Mouse (Mus musculus): Measurements from ENCODE around the gene Myo18a. TPM values are rescaled to one million over a fixed set of nuclear protein-coding genes. Genes with fewer than 3 reads are reported as not detected.

Myo18a gene
- polyA plus RNA-seq (2012; rRNA removed) = 72.7 and 73.3 TPM in 2 replicates

- peaks cover 2% of the 10 kb centered on the region; the same call in 1 of the 2 replicates for H3K4me1 ChIP-seq (ENCODE audit: control insufficient read depth, insufficient read depth, low read length)
- peak within 1 kb of the TSS; percentile 88 for H3K4me3 ChIP-seq (ENCODE audit: insufficient read depth, low read length)
- TF ChIP-seq POLR2A (IDR thresholded peaks at IDR 0.05; ENCODE audit: extremely low read depth, insufficient read depth, low read length) (no peak), CTCF (IDR thresholded peaks at IDR 0.05; ENCODE audit: extremely low read depth, insufficient read depth, low read length) (0 out of 2 replicates have a peak, but pooled peaks have one; percentile 15)
- H3K27ac ChIP-seq (ENCODE audit: insufficient read depth, low read length) = peak within 1 kb of the TSS; percentile 95
Observed at GRCm38 (mm10) chr11:77762783-77763672, at the start of gene Myo18a. Myo18a (plus strand) TSS chr11:77763246.

- TF ChIP-seq CTCF (IDR thresholded peaks at IDR 0.05; ENCODE audit: extremely low read depth, insufficient read depth, low read length) (no peak), POLR2A (IDR thresholded peaks at IDR 0.05; ENCODE audit: extremely low read depth, insufficient read depth, low read length) (no peak)
- peaks cover 2% of the 10 kb centered on the region; the same call in 1 of the 2 replicates for H3K4me1 ChIP-seq (ENCODE audit: control insufficient read depth, insufficient read depth, low read length)
Observed at GRCm38 (mm10) chr11:77713736-77714135, 49.3 kb upstream of the Myo18a start.

GRCm38 (mm10) chr11:77719055-77719454 lies 44.0 kb upstream of the Myo18a start:
- H3K4me3 ChIP-seq (ENCODE audit: insufficient read depth, low read length) = no peak overlapping the region
- no peak for TF ChIP-seq CTCF (IDR thresholded peaks at IDR 0.05; ENCODE audit: extremely low read depth, insufficient read depth, low read length)
- TF ChIP-seq POLR2A (IDR thresholded peaks at IDR 0.05; ENCODE audit: extremely low read depth, insufficient read depth, low read length) = no peak
- no peaks in the 10 kb centered on the region for H3K4me1 ChIP-seq (ENCODE audit: control insufficient read depth, insufficient read depth, low read length)
- H3K27ac ChIP-seq (ENCODE audit: insufficient read depth, low read length) = no peak overlapping the region

More at GRCm38 (mm10) chr11:77713736-77714135, 49.3 kb upstream of the Myo18a start:
- no peak overlapping the region for H3K27ac ChIP-seq (ENCODE audit: insufficient read depth, low read length)
- H3K4me3 ChIP-seq (ENCODE audit: insufficient read depth, low read length) = no peak overlapping the region

GRCm38 (mm10) chr11:77721389-77721788 lies 41.7 kb upstream of the Myo18a start:
- H3K27ac ChIP-seq (ENCODE audit: insufficient read depth, low read length) = no peak overlapping the region
- TF ChIP-seq POLR2A (IDR thresholded peaks at IDR 0.05; ENCODE audit: extremely low read depth, insufficient read depth, low read length) = no peak
- no peak overlapping the region for H3K4me3 ChIP-seq (ENCODE audit: insufficient read depth, low read length)
- no peaks in the 10 kb centered on the region for H3K4me1 ChIP-seq (ENCODE audit: control insufficient read depth, insufficient read depth, low read length)

- TF ChIP-seq POLR2A (IDR thresholded peaks at IDR 0.05; ENCODE audit: extremely low read depth, insufficient read depth, low read length) (no peak), CTCF (IDR thresholded peaks at IDR 0.05; ENCODE audit: extremely low read depth, insufficient read depth, low read length) (no peak)
- no peak overlapping the region for H3K4me3 ChIP-seq (ENCODE audit: insufficient read depth, low read length)
- H3K4me1 ChIP-seq (ENCODE audit: control insufficient read depth, insufficient read depth, low read length) = no peaks in the 10 kb centered on the region
- no peak overlapping the region for H3K27ac ChIP-seq (ENCODE audit: insufficient read depth, low read length)
Observed at GRCm38 (mm10) chr11:77724766-77725165, 38.3 kb upstream of the Myo18a start.

- no peaks in the 10 kb centered on the region for H3K4me1 ChIP-seq (ENCODE audit: control insufficient read depth, insufficient read depth, low read length)
- H3K4me3 ChIP-seq (ENCODE audit: insufficient read depth, low read length) = no peak within 1 kb of the TSS
- TF ChIP-seq CTCF (IDR thresholded peaks at IDR 0.05; ENCODE audit: extremely low read depth, insufficient read depth, low read length) = no peak
- no peak within 1 kb of the TSS for H3K27ac ChIP-seq (ENCODE audit: insufficient read depth, low read length)
Observed at GRCm38 (mm10) chr11:77725183-77725582, 37.9 kb upstream of the Myo18a start, which contains the start of gene Cryba1. Cryba1 (minus strand) TSS chr11:77725283.

- TF ChIP-seq POLR2A (IDR thresholded peaks at IDR 0.05; ENCODE audit: extremely low read depth, insufficient read depth, low read length) (no peak), CTCF (IDR thresholded peaks at IDR 0.05; ENCODE audit: extremely low read depth, insufficient read depth, low read length) (no peak)
- no peak overlapping the region for H3K4me3 ChIP-seq (ENCODE audit: insufficient read depth, low read length)
- no peaks in the 10 kb centered on the region for H3K4me1 ChIP-seq (ENCODE audit: control insufficient read depth, insufficient read depth, low read length)
- no peak overlapping the region for H3K27ac ChIP-seq (ENCODE audit: insufficient read depth, low read length)
Observed at GRCm38 (mm10) chr11:77728587-77728986, 34.5 kb upstream of the Myo18a start.

DNA sequence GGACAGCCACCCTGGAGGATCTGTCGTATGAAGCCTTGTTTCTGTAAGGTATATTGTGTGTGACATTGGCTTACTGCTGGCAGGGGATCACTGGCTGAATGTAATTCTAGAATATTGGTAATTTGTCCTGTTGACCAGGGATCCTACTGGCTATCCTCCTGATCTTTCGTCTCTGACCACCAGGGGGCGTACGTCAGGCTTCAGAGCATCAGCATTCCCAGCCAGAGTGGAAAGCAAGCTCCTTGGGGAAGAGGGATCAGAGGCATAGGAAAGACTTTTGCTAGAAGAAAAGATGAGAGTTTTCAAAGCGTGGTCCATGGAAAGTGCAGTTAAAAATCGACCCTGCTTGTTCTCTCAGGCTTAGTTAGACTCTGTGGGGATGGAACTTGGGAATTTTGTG lies 25.8 kb upstream of the Myo18a start:
- TF ChIP-seq CTCF (IDR thresholded peaks at IDR 0.05; ENCODE audit: extremely low read depth, insufficient read depth, low read length) = peak; percentile 92
- TF ChIP-seq POLR2A (IDR thresholded peaks at IDR 0.05; ENCODE audit: extremely low read depth, insufficient read depth, low read length) = no peak
- no peak overlapping the region for H3K4me3 ChIP-seq (ENCODE audit: insufficient read depth, low read length)
- H3K27ac ChIP-seq (ENCODE audit: insufficient read depth, low read length) = no peak overlapping the region
- H3K4me1 ChIP-seq (ENCODE audit: control insufficient read depth, insufficient read depth, low read length) = no peaks in the 10 kb centered on the region

GRCm38 (mm10) chr11:77738555-77738954 lies 24.5 kb upstream of the Myo18a start:
- no peak overlapping the region for H3K4me3 ChIP-seq (ENCODE audit: insufficient read depth, low read length)
- no peaks in the 10 kb centered on the region for H3K4me1 ChIP-seq (ENCODE audit: control insufficient read depth, insufficient read depth, low read length)
- H3K27ac ChIP-seq (ENCODE audit: insufficient read depth, low read length) = no peak overlapping the region
- TF ChIP-seq POLR2A (IDR thresholded peaks at IDR 0.05; ENCODE audit: extremely low read depth, insufficient read depth, low read length) (no peak), CTCF (IDR thresholded peaks at IDR 0.05; ENCODE audit: extremely low read depth, insufficient read depth, low read length) (no peak)

GRCm38 (mm10) chr11:77743966-77744365 lies 19.1 kb upstream of the Myo18a start:
- Histone ChIP-seq H3K4me1 (ENCODE audit: control insufficient read depth, insufficient read depth, low read length) (no peaks in the 10 kb centered on the region), H3K4me3 (ENCODE audit: insufficient read depth, low read length) (no peak overlapping the region), H3K27ac (ENCODE audit: insufficient read depth, low read length) (no peak overlapping the region)
- TF ChIP-seq CTCF (IDR thresholded peaks at IDR 0.05; ENCODE audit: extremely low read depth, insufficient read depth, low read length) (peak; percentile 40), POLR2A (IDR thresholded peaks at IDR 0.05; ENCODE audit: extremely low read depth, insufficient read depth, low read length) (no peak)

All from cortical plate, adult 2 months (tissue).